Comparison of ENCODE assay signal across 8 mouse cellular contexts in genomic region chr9:31131205-31131968, GRCm38 (mm10). TPM values are rescaled to one million over a fixed set of nuclear protein-coding genes. Genes with fewer than 3 reads are reported as not detected.
DNase-seq lines count a peak whose midpoint lies in the region; ATAC-seq and TF ChIP-seq lines count a peak whose summit lies in the region.

TSS of gene St14 (minus strand) at chr9:31131853.

- peak; percentile 40 for ATAC-seq in activated CD4-positive, CD25-positive, alpha-beta regulatory T cell, adult 4 months
- peak; percentile 34; the same call in 1 of the 2 replicates for ATAC-seq in heart, postnatal 0 days (ENCODE audit: insufficient read depth, low read depth)

- H3K36me3 ChIP-seq in heart, postnatal 0 days (replicated peaks; ENCODE audit: control insufficient read depth, insufficient read depth, low read length): no peaks in the 10 kb centered on the region
- no peaks in the 10 kb centered on the region for H3K36me3 ChIP-seq in limb, embryonic 10.5 days
- no peaks in the 10 kb centered on the region for H3K36me3 ChIP-seq in midbrain, embryonic 10.5 days
- H3K36me3 ChIP-seq in testis, adult 2 months (ENCODE audit: control insufficient read depth, insufficient read depth, low read length): no peaks in the 10 kb centered on the region

- WGBS in heart, postnatal 0 days: under 1% methylated on average over 67 of the region's 74 CpGs
- under 1% methylated on average over 74 of the region's 74 CpGs for WGBS in limb, embryonic 10.5 days
- WGBS in midbrain, embryonic 10.5 days: under 1% methylated on average over 74 of the region's 74 CpGs

- no peak for TF ChIP-seq POLR2A in testis, adult 2 months (IDR thresholded peaks at IDR 0.05; ENCODE audit: control insufficient read depth, low read depth, low read length)

- peak; percentile 17 to 56 for DNase-seq in adrenal gland, adult (ENCODE audit: inconsistent age in 2 of 2, low spot score in 1 of 2)
- DNase-seq in adrenal gland, adult 18-20 months (ENCODE audit: low spot score in 2 of 2): no peak
- DNase-seq in heart, postnatal 0 days (ENCODE audit: low spot score): no peak
- peak; percentile 62 for DNase-seq in limb, embryonic 10.5 days (ENCODE audit: low spot score)
- peak; percentile 44 for DNase-seq in midbrain, embryonic 10.5 days (ENCODE audit: low spot score)
- DNase-seq in right cerebral cortex, adult 18-20 months: no peak

- peak within 1 kb of the TSS; percentile 48 for H3K4me3 ChIP-seq in heart, postnatal 0 days (ENCODE audit: low read depth, low read length)
- peak within 1 kb of the TSS; percentile 57 for H3K4me3 ChIP-seq in limb, embryonic 10.5 days
- peak within 1 kb of the TSS; percentile 59 for H3K4me3 ChIP-seq in midbrain, embryonic 10.5 days
- H3K4me3 ChIP-seq in testis, adult 2 months (ENCODE audit: control insufficient read depth, low read depth, low read length): peak within 1 kb of the TSS; percentile 87

- H3K27me3 ChIP-seq in heart, postnatal 0 days (ENCODE audit: control insufficient read depth, insufficient read depth, low read length): peaks cover 57% of the 10 kb centered on the region
- H3K27me3 ChIP-seq in limb, embryonic 10.5 days (ENCODE audit: low read depth, poor library complexity, severe bottlenecking): peaks cover 78% of the 10 kb centered on the region
- H3K27me3 ChIP-seq in midbrain, embryonic 10.5 days (ENCODE audit: low read depth, poor library complexity, severe bottlenecking): peaks cover 79% of the 10 kb centered on the region
- peaks cover 6% of the 10 kb centered on the region for H3K27me3 ChIP-seq in testis, adult 2 months (ENCODE audit: control insufficient read depth, insufficient read depth, low read length)

- TF ChIP-seq CTCF in heart, postnatal 0 days (IDR thresholded peaks at IDR 0.05; ENCODE audit: low read depth): no peak
- no peak for TF ChIP-seq CTCF in testis, adult 2 months (IDR thresholded peaks at IDR 0.05; ENCODE audit: control insufficient read depth, insufficient read depth, insufficient replicate concordance, low read depth, low read length)

- no peak within 1 kb of the TSS for H3K27ac ChIP-seq in heart, postnatal 0 days (ENCODE audit: low read depth)
- H3K27ac ChIP-seq in limb, embryonic 10.5 days: peak within 1 kb of the TSS; percentile 69
- no peak within 1 kb of the TSS; the same call in 1 of the 2 replicates for H3K27ac ChIP-seq in midbrain, embryonic 10.5 days (replicated peaks)
- H3K27ac ChIP-seq in testis, adult 2 months (ENCODE audit: control insufficient read depth, insufficient read depth, low read depth, low read length): no peak within 1 kb of the TSS

- peak within 1 kb of the TSS; percentile 84 for H3K4me2 ChIP-seq in heart, postnatal 0 days (ENCODE audit: low read depth, low read length)

- H3K9ac ChIP-seq in heart, postnatal 0 days (replicated peaks; ENCODE audit: low read depth, low read length): peak within 1 kb of the TSS; percentile 43

- no peak for TF ChIP-seq EP300 in heart, postnatal 0 days (IDR thresholded peaks at IDR 0.05; ENCODE audit: low read depth)

- H3K4me1 ChIP-seq in heart, postnatal 0 days (ENCODE audit: control insufficient read depth, insufficient read depth): peaks cover 11% of the 10 kb centered on the region; the same call in 1 of the 2 replicates
- peaks cover 20% of the 10 kb centered on the region for H3K4me1 ChIP-seq in limb, embryonic 10.5 days
- peaks cover 15% of the 10 kb centered on the region for H3K4me1 ChIP-seq in midbrain, embryonic 10.5 days
- peaks cover 19% of the 10 kb centered on the region for H3K4me1 ChIP-seq in testis, adult 2 months (ENCODE audit: control insufficient read depth, insufficient read depth, low read length)

- H3K9me3 ChIP-seq in heart, postnatal 0 days (replicated peaks; ENCODE audit: control insufficient read depth, low read length): no peaks in the 10 kb centered on the region
- H3K9me3 ChIP-seq in limb, embryonic 10.5 days (replicated peaks): no peaks in the 10 kb centered on the region
- no peaks in the 10 kb centered on the region for H3K9me3 ChIP-seq in midbrain, embryonic 10.5 days (replicated peaks)

RNA-seq across cellular contexts. Expression of gene St14, which starts in this region (rescaled TPM):
- 1 to 10 TPM in 1 of 2 experiments, under 1 TPM in 1; 0.42 to 1.2 TPM for total RNA-seq in adrenal gland, adult 18-20 months (2021)
- polyA plus RNA-seq in activated CD4-positive, CD25-positive, alpha-beta regulatory T cell, adult 4 months (2017; shearing (Covaris generic)): 1 to 10 TPM; 3.9 to 7.7 TPM
- 3.3 TPM in 2 replicates for total RNA-seq in heart, postnatal 0 days (2014; rRNA removed; ENCODE audit: low replicate concordance)
- polyA plus RNA-seq in heart, postnatal 0 days (2015; fragmentation: Nextera tagmentation; extraction: Ambion mirVana): 0.23 and 0.60 TPM in 2 replicates
- 11.3 and 13.2 TPM in 2 replicates for polyA plus RNA-seq in limb, embryonic 10.5 days (2016; fragmentation: Nextera tagmentation; extraction: Ambion mirVana)
- 2.5 and 2.7 TPM in 2 replicates for polyA plus RNA-seq in midbrain, embryonic 10.5 days (2016; fragmentation: Nextera tagmentation; extraction: Ambion mirVana)
- 0.14 and 2.5 TPM in 2 replicates for polyA plus RNA-seq in testis, adult 2 months (2012; rRNA removed)

Comparison
In these comparisons a context has a peak if more than half of its experiments do, and no peak if none do; other contexts are left out.
1. DNase-seq: peak in adrenal gland, adult (2 of 2), limb, embryonic 10.5 days (single experiment) and midbrain, embryonic 10.5 days (single experiment); none in adrenal gland, adult 18-20 months (0 of 2), heart, postnatal 0 days (single experiment) and right cerebral cortex, adult 18-20 months (single experiment).
2. Peak in every context shown above with its lines, with median percentiles within 50 percentile points of each other: H3K4me3 ChIP-seq.